Mouse (Mus musculus) lung, postnatal 0 days (tissue): ENCODE measurements around the gene Glrx5.

Source experiments
- CTCF ChIP-seq: IDR thresholded peaks from 2 replicates; pipeline ENCODE4 v1.5.1; 2016; ENCODE audit warnings: antibody characterized with exemption, mild to moderate bottlenecking
- EP300 ChIP-seq: IDR thresholded peaks from 2 replicates; pipeline ENCODE4 v1.6.1; 2016; ENCODE audit warnings: antibody characterized with exemption, mild to moderate bottlenecking, control low read depth

DNA sequence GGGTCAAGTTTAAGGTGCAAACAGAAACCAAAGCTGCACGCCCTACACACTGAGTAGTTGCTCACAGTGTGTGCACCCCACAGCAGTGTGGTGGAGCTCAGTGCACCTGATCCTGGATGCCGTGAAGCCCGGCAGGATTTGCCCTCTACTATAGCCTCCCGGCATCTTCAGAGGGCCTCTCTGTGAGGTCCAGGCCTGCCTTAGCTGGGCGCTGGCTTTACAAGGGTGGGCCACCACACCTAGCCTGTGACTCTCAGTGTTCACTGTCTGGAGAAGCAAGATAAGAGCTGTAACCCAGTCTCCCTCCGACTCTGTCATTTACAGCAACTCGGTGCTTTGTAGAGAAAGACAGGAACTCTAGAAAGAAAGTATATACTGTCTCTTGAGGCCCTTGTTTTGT is 6.4 kb downstream of the Glrx5 start:
- TF ChIP-seq CTCF (no peak), EP300 (no peak)
